Mouse (Mus musculus) midbrain, embryonic 16.5 days (tissue): Measurements from ENCODE around the gene Ndufb8. TPM values are rescaled to one million over a fixed set of nuclear protein-coding genes. Genes with fewer than 3 reads are reported as not detected.

Experiments used
- ATAC-seq: fragments of 200-750 bp; cut with Nextera tagmentation; 2 replicates; pipeline ENCODE4 v1.8.0; 2017; ENCODE audit warnings: moderate TSS enrichment
- H3K27ac ChIP-seq: fragments of 300-500 bp; sonication (generic); 2 replicates; pipeline ENCODE4 v1.5.1; 2014; ENCODE audit warnings: mild to moderate bottlenecking, low read length, mixed read lengths
- H3K27me3 ChIP-seq: fragments of 300-500 bp; sonication (generic); 2 replicates; pipeline ENCODE4 v1.6.1; 2014; ENCODE audit warnings: low read depth, low read length, mixed read lengths; ENCODE audit not compliant: control insufficient read depth, insufficient read depth
- H3K36me3 ChIP-seq: fragments of 300-500 bp; sonication (generic); 2 replicates; pipeline ENCODE4 v1.6.1; 2014; ENCODE audit warnings: mild to moderate bottlenecking, low read length, moderate library complexity, mixed read lengths; ENCODE audit not compliant: control insufficient read depth, insufficient read depth
- H3K4me1 ChIP-seq: fragments of 300-500 bp; sonication (generic); 2 replicates; pipeline ENCODE4 v1.6.1; 2014; ENCODE audit warnings: mild to moderate bottlenecking, low read length, mixed read lengths; ENCODE audit not compliant: control insufficient read depth, insufficient read depth
- H3K4me2 ChIP-seq: fragments of 300-500 bp; sonication (generic); 2 replicates; pipeline ENCODE4 v1.6.1; 2014; ENCODE audit warnings: mild to moderate bottlenecking, low read length, mixed read lengths
- H3K4me3 ChIP-seq: fragments of 300-500 bp; sonication (generic); 2 replicates; pipeline ENCODE4 v1.5.1; 2014; ENCODE audit warnings: low read depth, mild to moderate bottlenecking, low read length, moderate library complexity, mixed read lengths
- H3K9ac ChIP-seq: fragments of 300-500 bp; sonication (generic); 2 replicates; pipeline ENCODE4 v1.6.1; 2014; ENCODE audit warnings: low read depth, low read length, mixed read lengths
- H3K9me3 ChIP-seq: fragments of 300-500 bp; sonication (generic); replicated peaks from 2 replicates; pipeline ENCODE4 v1.6.1; 2014; ENCODE audit warnings: mild to moderate bottlenecking, low read length, mixed read lengths; ENCODE audit not compliant: control insufficient read depth, poor library complexity, severe bottlenecking
- WGBS: fragments of 180-500 bp; shearing (Covaris S2); extraction: QIAGEN DNeasy Blood & Tissue Kit; methylation state at CpG from one replicate; pipeline ENCODE4 v1.1.7; 2014; 5-methylcytosine and 5-hydroxymethylcytosine counted together
- polyA plus RNA-seq: library from polyadenylated mRNA; unstranded; fragments of >200 nt; fragmentation: Nextera tagmentation; extraction: Ambion mirVana; gene quantifications from 2 replicates; pipeline ENCODE4 v1.2.1, GENCODE M21; 2015

Ndufb8 gene
- polyA plus RNA-seq, 1 experiment from 2014 or later = 615 TPM

GRCm38 (mm10) chr19:44544372-44544771 lies 10.9 kb downstream of the Ndufb8 start:
- 55% methylated on average over 10 of the region's 10 CpGs for WGBS
- no peak overlapping the region for H3K4me3 ChIP-seq
- peaks cover 3% of the 10 kb centered on the region for H3K4me1 ChIP-seq
- peaks cover 8% of the 10 kb centered on the region for H3K36me3 ChIP-seq
- H3K4me2 ChIP-seq = no peak overlapping the region
- ATAC-seq = no peak
- H3K27me3 ChIP-seq = peaks cover 31% of the 10 kb centered on the region
- no peak overlapping the region for H3K9ac ChIP-seq
- H3K9me3 ChIP-seq = no peaks in the 10 kb centered on the region; the same call in 1 of the 2 replicates
- no peak overlapping the region for H3K27ac ChIP-seq

DNA sequence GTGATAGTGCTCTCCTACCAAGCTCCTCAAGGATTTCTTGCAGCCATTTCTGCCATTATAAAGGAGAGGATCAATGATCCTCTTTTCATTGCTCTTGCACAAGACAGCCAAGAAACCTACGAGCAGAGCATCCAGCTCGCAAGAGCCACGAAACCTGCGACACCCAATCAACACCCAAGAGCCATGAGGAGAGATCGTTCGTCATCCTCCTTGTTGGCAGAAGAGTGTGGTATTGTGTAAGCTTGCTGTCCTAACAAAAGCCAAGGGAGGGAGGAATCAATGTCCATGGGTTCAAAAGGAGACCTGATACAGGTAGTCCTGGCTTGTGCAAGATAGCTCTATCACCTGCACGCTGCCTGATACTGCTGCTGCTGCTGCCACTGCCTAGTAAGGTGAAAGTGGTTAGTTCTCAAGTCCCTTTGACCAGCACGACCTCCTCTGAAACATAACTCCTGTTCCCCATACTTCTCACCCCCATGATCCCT lies 12.5 kb downstream of the Ndufb8 start:
- H3K4me2 ChIP-seq = no peak overlapping the region
- H3K27me3 ChIP-seq = peaks cover 31% of the 10 kb centered on the region
- H3K27ac ChIP-seq = no peak overlapping the region
- H3K4me3 ChIP-seq = no peak overlapping the region
- ATAC-seq = no peak
- no peak overlapping the region for H3K9ac ChIP-seq
- H3K36me3 ChIP-seq = no peaks in the 10 kb centered on the region
- peaks cover 3% of the 10 kb centered on the region for H3K4me1 ChIP-seq
- H3K9me3 ChIP-seq = no peaks in the 10 kb centered on the region; the same call in 1 of the 2 replicates
- WGBS = 91% methylated on average over 8 of the region's 8 CpGs

DNA sequence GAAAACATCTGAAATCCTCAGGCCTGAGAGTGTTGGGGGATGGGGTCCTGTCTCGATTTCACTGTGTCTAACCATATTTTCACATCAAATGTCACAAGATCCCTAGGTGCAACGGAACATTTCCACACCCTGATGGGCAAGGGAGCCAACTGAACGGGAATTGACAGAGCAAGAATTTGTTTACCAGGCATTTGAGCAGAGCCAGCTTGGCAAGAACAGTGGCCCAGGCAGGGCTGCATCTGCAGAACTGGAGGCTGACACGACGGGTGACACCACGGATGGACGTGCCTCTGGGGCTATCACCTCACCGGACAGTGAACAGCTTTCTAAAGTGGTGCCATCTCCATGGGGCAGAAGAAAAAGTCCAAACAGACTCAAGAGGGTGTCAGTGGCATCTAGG lies 17.8 kb downstream of the Ndufb8 start:
- Histone ChIP-seq H3K9ac (no peak overlapping the region), H3K4me3 (no peak overlapping the region), H3K4me1 (no peaks in the 10 kb centered on the region), H3K9me3 (no peaks in the 10 kb centered on the region; the same call in 1 of the 2 replicates), H3K27me3 (peaks cover 6% of the 10 kb centered on the region), H3K36me3 (no peaks in the 10 kb centered on the region), H3K27ac (no peak overlapping the region), H3K4me2 (no peak overlapping the region)
- no peak for ATAC-seq
- 85% methylated on average over 8 of the region's 8 CpGs for WGBS

DNA sequence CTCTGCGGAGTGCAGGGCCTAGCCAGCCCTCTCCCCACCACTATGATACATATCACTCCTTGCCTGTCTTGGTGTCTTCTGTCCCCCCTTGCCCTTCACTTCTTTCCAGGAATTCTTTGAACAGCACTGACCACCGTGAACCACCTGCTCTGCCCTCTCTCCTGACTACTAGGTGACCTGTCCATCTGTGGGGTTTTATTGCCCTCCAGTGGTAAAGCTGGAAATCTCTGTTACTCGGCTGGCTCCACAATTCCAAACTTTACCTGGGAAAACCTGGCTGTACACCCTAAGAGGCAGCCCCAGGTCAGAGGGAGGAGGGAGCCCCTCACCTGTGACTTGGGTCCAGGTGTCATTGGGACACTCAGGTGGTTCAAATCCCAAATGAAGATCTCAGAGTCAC lies 19.9 kb downstream of the Ndufb8 start:
- Histone ChIP-seq H3K9me3 (no peaks in the 10 kb centered on the region), H3K4me2 (no peak overlapping the region), H3K4me1 (no peaks in the 10 kb centered on the region), H3K27me3 (peaks cover 14% of the 10 kb centered on the region), H3K9ac (no peak overlapping the region), H3K36me3 (no peaks in the 10 kb centered on the region), H3K4me3 (no peak overlapping the region), H3K27ac (no peak overlapping the region)
- ATAC-seq = no peak
- WGBS = 32% methylated on average over 3 of the region's 3 CpGs

- WGBS = 82% methylated on average over 6 of the region's 6 CpGs
- peaks cover 38% of the 10 kb centered on the region for H3K27me3 ChIP-seq
- H3K36me3 ChIP-seq = no peaks in the 10 kb centered on the region
- no peak overlapping the region for H3K27ac ChIP-seq
- no peak overlapping the region for H3K4me2 ChIP-seq
- no peaks in the 10 kb centered on the region for H3K4me1 ChIP-seq
- no peak overlapping the region for H3K9ac ChIP-seq
- H3K9me3 ChIP-seq = no peaks in the 10 kb centered on the region
- no peak for ATAC-seq
- H3K4me3 ChIP-seq = no peak overlapping the region
Measured at GRCm38 (mm10) chr19:44530018-44530417, 25.2 kb downstream of the Ndufb8 start.

- H3K36me3 ChIP-seq = no peaks in the 10 kb centered on the region
- no peak for ATAC-seq
- H3K4me2 ChIP-seq = no peak overlapping the region
- no peak overlapping the region for H3K4me3 ChIP-seq
- H3K9ac ChIP-seq = no peak overlapping the region
- peaks cover 56% of the 10 kb centered on the region for H3K27me3 ChIP-seq
- H3K27ac ChIP-seq = no peak overlapping the region
- no peaks in the 10 kb centered on the region for H3K9me3 ChIP-seq
- 85% methylated on average over 9 of the region's 9 CpGs for WGBS
- H3K4me1 ChIP-seq = no peaks in the 10 kb centered on the region
Measured at GRCm38 (mm10) chr19:44525551-44526205, 29.6 kb downstream of the Ndufb8 start.

DNA sequence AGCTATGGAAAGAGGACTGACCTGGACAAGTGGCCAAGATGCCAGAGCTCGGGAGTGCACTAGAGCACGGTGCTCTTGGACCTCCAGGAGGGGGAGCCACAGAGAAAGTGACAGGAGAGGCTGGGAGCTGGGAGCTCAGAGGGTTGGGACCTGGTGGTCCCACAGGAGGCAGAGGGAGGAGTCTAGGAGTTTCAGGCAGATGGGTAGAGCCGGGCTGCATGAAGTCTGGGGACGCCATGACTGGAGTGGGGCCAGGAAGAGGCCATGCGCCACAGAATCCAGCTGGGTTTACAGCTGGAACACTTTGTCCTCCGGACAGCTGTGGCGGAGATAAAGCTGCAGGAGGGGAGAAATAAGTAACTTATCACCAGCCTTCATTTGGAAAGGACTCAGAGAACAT lies 36.1 kb downstream of the Ndufb8 start:
- no peak overlapping the region for H3K9ac ChIP-seq
- no peak overlapping the region for H3K4me2 ChIP-seq
- H3K27me3 ChIP-seq = peaks cover 86% of the 10 kb centered on the region
- peaks cover 2% of the 10 kb centered on the region; the same call in 1 of the 2 replicates for H3K4me1 ChIP-seq
- no peak for ATAC-seq
- H3K4me3 ChIP-seq = no peak overlapping the region
- no peaks in the 10 kb centered on the region for H3K9me3 ChIP-seq
- no peak overlapping the region for H3K27ac ChIP-seq
- no peaks in the 10 kb centered on the region for H3K36me3 ChIP-seq
- WGBS = 21% methylated on average over 7 of the region's 7 CpGs

DNA sequence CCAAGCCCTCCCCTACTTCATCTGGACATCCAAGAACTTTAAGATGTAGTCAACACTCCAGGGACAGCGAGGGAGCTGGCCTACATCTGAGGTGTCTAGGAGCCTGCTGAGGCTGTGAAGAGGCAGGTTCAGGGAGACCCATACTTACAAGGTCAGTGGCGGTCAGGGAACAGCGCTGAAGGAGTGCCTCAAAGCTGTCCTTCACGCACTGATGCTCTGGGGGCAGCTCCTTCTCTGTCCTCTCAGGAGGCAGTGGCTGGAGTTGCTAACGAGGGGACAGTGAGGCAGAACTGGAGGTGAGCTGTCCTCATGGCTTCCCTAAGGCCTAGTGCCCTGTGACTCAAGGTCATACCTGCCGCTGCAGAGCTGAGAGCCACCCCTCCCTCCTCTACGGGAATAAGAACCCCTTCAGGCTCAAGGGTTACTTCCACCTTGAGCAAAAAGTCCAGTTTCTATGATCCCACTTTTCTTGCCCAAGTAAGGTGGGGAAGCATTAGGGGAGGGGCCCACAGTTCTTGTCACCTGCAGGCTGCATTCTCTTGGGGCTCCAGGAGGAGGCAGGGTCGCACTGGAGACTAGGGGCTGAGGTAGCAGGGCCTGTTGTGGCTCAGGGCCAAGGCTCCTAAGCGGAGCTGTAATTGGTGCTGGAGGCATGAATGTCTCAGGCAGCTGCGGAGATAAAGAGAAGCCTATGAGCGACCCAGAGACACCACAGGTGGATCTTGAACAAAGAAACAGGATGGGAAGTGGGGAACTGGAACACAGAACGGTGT lies 37.1 kb downstream of the Ndufb8 start:
- no peak overlapping the region for H3K9ac ChIP-seq
- H3K4me1 ChIP-seq = peaks cover 2% of the 10 kb centered on the region; the same call in 1 of the 2 replicates
- WGBS = 37% methylated on average over 12 of the region's 12 CpGs
- no peak overlapping the region for H3K4me3 ChIP-seq
- H3K9me3 ChIP-seq = no peaks in the 10 kb centered on the region
- no peak for ATAC-seq
- no peaks in the 10 kb centered on the region for H3K36me3 ChIP-seq
- no peak overlapping the region for H3K27ac ChIP-seq
- peaks cover 85% of the 10 kb centered on the region for H3K27me3 ChIP-seq
- H3K4me2 ChIP-seq = no peak overlapping the region

DNA sequence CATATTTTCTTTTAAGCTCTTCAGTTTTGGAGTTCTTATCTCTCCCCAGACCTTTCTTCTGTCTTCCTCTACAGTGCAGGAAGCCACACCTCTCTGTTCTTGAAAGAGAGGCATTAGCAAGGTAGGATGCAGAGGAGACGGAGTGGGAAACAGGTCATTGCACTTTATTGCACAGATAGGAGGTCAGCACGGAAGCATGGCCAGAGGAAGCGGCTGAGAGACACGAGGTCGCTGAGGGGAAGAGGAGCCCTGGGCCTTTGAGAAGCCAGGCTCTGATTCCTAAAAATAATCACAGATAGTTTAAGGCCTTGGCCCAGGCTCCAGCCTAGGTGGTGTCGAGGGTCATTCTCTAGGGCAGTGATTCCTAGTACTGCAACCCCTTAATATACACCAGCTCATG lies 39.5 kb downstream of the Ndufb8 start:
- Histone ChIP-seq H3K9ac (no peak overlapping the region), H3K27ac (no peak overlapping the region), H3K36me3 (no peaks in the 10 kb centered on the region), H3K27me3 (peaks cover 93% of the 10 kb centered on the region), H3K4me2 (no peak overlapping the region), H3K4me3 (no peak overlapping the region), H3K4me1 (peaks cover 15% of the 10 kb centered on the region), H3K9me3 (no peaks in the 10 kb centered on the region)
- WGBS = 22% methylated on average over 6 of the region's 6 CpGs
- ATAC-seq = no peak
